Mouse (Mus musculus): ENCODE measurements around the gene Trpm8. TPM values are rescaled to one million over a fixed set of nuclear protein-coding genes. Genes with fewer than 3 reads are reported as not detected.

The Trpm8 gene
- polyA plus RNA-seq, 1 experiment from 2014 or later, result not detected

GRCm38 (mm10) chr1:88273832-88274231 lies 3.6 kb upstream of the Trpm8 start:
- H3K9me3 ChIP-seq (ENCODE audit: control insufficient read depth, low read length), result peaks cover 19% of the 10 kb centered on the region
- DNase-seq (ENCODE audit: low spot score) (no peak), ATAC-seq (ENCODE audit: insufficient number of reproducible peaks, low FRiP score, low TSS enrichment, low read depth) (no peak)
- H3K4me1 ChIP-seq (ENCODE audit: control insufficient read depth, insufficient read depth, low read length), result peaks cover 8% of the 10 kb centered on the region
- H3K4me2 ChIP-seq (ENCODE audit: low read depth, severe bottlenecking), result no peak overlapping the region
- no peak overlapping the region for H3K4me3 ChIP-seq (ENCODE audit: low read depth, low read length)
- 86% methylated on average over 4 of the region's 4 CpGs for WGBS
- H3K9ac ChIP-seq (ENCODE audit: low read length), result no peak overlapping the region
- peaks cover 52% of the 10 kb centered on the region for H3K36me3 ChIP-seq (ENCODE audit: control insufficient read depth, insufficient read depth, low read length)
- no peaks in the 10 kb centered on the region for H3K27me3 ChIP-seq (ENCODE audit: control insufficient read depth, insufficient read depth, low read length)
- no peak overlapping the region for H3K27ac ChIP-seq (replicated peaks; ENCODE audit: low read depth, low read length)

DNA sequence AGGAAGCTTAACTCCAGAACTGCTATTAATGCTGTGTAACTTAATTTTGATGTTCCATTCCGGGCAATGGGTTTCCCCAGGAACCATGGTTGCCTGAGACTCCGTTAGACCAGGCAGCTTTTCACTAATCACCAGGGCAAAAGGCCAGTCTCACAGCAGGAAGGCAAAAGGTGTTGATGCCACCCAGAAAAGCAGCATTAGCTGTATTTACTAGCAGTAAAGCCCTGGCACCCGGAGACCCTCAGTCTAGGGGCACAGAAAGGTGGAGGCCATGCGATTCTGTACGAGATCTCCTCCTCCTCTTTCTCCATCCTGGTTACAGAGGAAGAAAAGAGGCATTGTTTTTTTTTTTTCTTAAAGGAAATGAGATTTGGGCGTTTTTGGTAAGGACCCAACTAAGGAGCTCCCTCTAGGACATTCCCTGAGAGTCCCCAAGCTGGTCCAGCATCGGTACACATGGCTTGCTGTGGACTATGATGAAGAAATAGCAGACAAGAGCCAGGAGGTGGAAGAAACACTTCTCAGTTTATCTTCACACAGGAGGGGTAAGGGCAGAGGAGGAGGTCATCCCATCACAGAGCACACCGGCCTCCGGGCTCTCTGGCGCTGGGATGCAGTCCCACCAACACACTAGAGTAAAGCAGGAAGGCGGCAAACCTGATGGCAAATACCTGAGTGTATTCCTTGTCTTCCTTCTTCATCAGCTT lies 2.9 kb upstream of the Trpm8 start:
- Histone ChIP-seq H3K36me3 (ENCODE audit: control insufficient read depth, insufficient read depth, low read length) (peaks cover 46% of the 10 kb centered on the region), H3K4me3 (ENCODE audit: low read depth, low read length) (no peak overlapping the region)
- 76% methylated on average over 11 of the region's 11 CpGs for WGBS

GRCm38 (mm10) chr1:88275078-88275680 lies 2.3 kb upstream of the Trpm8 start:
- H3K36me3 ChIP-seq (ENCODE audit: control insufficient read depth, insufficient read depth, low read length), result peaks cover 40% of the 10 kb centered on the region
- ATAC-seq (ENCODE audit: insufficient number of reproducible peaks, low FRiP score, low TSS enrichment, low read depth) (no peak), DNase-seq (ENCODE audit: low spot score) (no peak)
- 71% methylated on average over 13 of the region's 13 CpGs for WGBS
- no peak overlapping the region for H3K4me2 ChIP-seq (ENCODE audit: low read depth, severe bottlenecking)
- H3K9me3 ChIP-seq (ENCODE audit: control insufficient read depth, low read length), result peaks cover 16% of the 10 kb centered on the region
- H3K4me1 ChIP-seq (ENCODE audit: control insufficient read depth, insufficient read depth, low read length), result peaks cover 8% of the 10 kb centered on the region
- no peak overlapping the region for H3K4me3 ChIP-seq (ENCODE audit: low read depth, low read length)
- H3K27me3 ChIP-seq (ENCODE audit: control insufficient read depth, insufficient read depth, low read length), result no peaks in the 10 kb centered on the region
- H3K9ac ChIP-seq (ENCODE audit: low read length), result no peak overlapping the region
- no peak overlapping the region for H3K27ac ChIP-seq (replicated peaks; ENCODE audit: low read depth, low read length)

More for the DNA sequence above, 2.9 kb upstream of the Trpm8 start:
- no peak for ATAC-seq (ENCODE audit: insufficient number of reproducible peaks, low FRiP score, low TSS enrichment, low read depth)
- Histone ChIP-seq H3K27me3 (ENCODE audit: control insufficient read depth, insufficient read depth, low read length) (no peaks in the 10 kb centered on the region), H3K9me3 (ENCODE audit: control insufficient read depth, low read length) (peaks cover 16% of the 10 kb centered on the region), H3K9ac (ENCODE audit: low read length) (no peak overlapping the region), H3K27ac (replicated peaks; ENCODE audit: low read depth, low read length) (no peak overlapping the region), H3K4me2 (ENCODE audit: low read depth, severe bottlenecking) (no peak overlapping the region), H3K4me1 (ENCODE audit: control insufficient read depth, insufficient read depth, low read length) (peaks cover 8% of the 10 kb centered on the region)
- DNase-seq (ENCODE audit: low spot score), result no peak

DNA sequence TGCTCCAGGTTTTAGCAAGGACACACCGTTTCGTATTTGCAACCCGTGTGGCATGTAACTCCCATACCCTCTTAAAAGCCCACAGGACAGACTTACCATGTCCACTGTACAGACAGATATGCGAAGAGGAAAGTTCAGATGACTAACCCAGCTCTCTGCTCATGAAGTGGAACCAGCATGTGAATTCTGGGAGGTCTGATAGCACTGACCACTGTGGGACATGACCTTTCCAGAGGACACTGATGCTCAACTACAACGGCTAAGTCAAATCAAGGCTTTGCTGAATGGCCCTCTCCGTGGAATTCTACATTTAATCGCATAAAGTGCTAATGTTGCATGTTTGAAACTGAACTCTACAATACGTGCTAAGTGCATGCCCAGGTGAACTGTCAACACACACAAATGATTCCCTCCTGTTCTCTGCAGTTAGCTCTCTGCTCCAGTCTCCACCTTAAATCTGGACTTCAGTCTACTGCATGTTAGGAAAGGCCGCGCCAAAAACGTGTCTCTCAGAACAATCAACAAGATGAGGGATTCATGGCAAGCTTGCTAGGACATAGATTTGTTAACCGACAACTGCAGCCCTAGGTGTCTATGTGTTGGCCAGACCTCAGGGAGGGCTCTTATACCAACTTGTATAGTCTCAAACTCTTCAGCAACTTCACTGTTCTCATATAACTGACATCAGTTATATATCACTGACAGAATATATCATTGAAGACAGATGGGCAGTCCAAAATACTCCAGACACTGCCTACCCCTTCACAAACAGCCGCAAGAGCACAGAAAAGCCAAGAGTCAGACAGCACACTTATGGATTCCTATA lies 1.6 kb upstream of the Trpm8 start:
- ATAC-seq (ENCODE audit: insufficient number of reproducible peaks, low FRiP score, low TSS enrichment, low read depth) (no peak), DNase-seq (ENCODE audit: low spot score) (no peak)
- H3K27me3 ChIP-seq (ENCODE audit: control insufficient read depth, insufficient read depth, low read length), result no peaks in the 10 kb centered on the region
- no peak overlapping the region for H3K27ac ChIP-seq (replicated peaks; ENCODE audit: low read depth, low read length)
- peaks cover 40% of the 10 kb centered on the region for H3K36me3 ChIP-seq (ENCODE audit: control insufficient read depth, insufficient read depth, low read length)
- H3K4me3 ChIP-seq (ENCODE audit: low read depth, low read length), result peak overlapping the region; percentile 73
- peak overlapping the region; percentile 57 for H3K4me2 ChIP-seq (ENCODE audit: low read depth, severe bottlenecking)
- peaks cover 8% of the 10 kb centered on the region for H3K4me1 ChIP-seq (ENCODE audit: control insufficient read depth, insufficient read depth, low read length)
- peaks cover 16% of the 10 kb centered on the region for H3K9me3 ChIP-seq (ENCODE audit: control insufficient read depth, low read length)
- WGBS, result 71% methylated on average over 13 of the region's 13 CpGs
- H3K9ac ChIP-seq (ENCODE audit: low read length), result peak overlapping the region; percentile 84

DNA sequence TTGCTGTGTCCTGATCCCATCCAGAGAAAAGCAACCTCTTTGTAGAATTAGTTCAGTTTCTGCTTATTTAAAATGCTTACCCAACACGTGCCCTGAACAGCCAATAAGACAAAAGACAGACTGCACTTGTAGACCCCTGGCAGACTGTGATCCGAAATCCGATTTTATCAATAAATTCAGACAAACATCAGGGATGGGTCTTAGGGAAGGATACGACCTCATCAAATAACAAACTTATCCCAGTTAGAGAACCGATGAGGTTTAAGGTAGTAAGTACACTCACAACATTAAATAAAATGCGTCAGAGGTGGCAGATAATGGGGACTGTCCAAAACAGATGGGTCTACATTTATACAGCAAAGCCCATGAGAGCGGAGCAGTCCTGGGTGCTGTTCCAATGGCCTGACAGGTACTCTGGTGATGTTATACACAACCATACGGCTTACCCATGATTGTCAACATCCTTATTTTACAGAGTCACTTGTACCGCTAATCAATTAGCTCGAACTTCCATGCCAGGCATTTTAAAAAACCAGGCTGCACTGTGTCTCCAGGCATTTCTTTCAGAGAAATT lies 850 bp upstream of the Trpm8 start:
- peaks cover 8% of the 10 kb centered on the region for H3K4me1 ChIP-seq (ENCODE audit: control insufficient read depth, insufficient read depth, low read length)
- DNase-seq (ENCODE audit: low spot score) (no peak), ATAC-seq (ENCODE audit: insufficient number of reproducible peaks, low FRiP score, low TSS enrichment, low read depth) (peak; percentile 37)
- H3K9me3 ChIP-seq (ENCODE audit: control insufficient read depth, low read length), result peaks cover 16% of the 10 kb centered on the region
- H3K9ac ChIP-seq (ENCODE audit: low read length), result peak overlapping the region; percentile 84
- H3K4me3 ChIP-seq (ENCODE audit: low read depth, low read length), result peak overlapping the region; percentile 73
- H3K36me3 ChIP-seq (ENCODE audit: control insufficient read depth, insufficient read depth, low read length), result peaks cover 36% of the 10 kb centered on the region
- 37% methylated on average over 10 of the region's 10 CpGs for WGBS
- H3K27me3 ChIP-seq (ENCODE audit: control insufficient read depth, insufficient read depth, low read length), result no peaks in the 10 kb centered on the region
- H3K4me2 ChIP-seq (ENCODE audit: low read depth, severe bottlenecking), result peak overlapping the region; percentile 57
- H3K27ac ChIP-seq (replicated peaks; ENCODE audit: low read depth, low read length), result peak overlapping the region; percentile 80

- WGBS, result 68% methylated on average over 18 of the region's 18 CpGs
- ATAC-seq (ENCODE audit: insufficient number of reproducible peaks, low FRiP score, low TSS enrichment, low read depth) (peak; percentile 2; the same call in 1 of the 2 replicates), DNase-seq (ENCODE audit: low spot score) (no peak)
Observed at GRCm38 (mm10) chr1:88277818-88278511, 504 bp downstream of the Trpm8 start.

DNA sequence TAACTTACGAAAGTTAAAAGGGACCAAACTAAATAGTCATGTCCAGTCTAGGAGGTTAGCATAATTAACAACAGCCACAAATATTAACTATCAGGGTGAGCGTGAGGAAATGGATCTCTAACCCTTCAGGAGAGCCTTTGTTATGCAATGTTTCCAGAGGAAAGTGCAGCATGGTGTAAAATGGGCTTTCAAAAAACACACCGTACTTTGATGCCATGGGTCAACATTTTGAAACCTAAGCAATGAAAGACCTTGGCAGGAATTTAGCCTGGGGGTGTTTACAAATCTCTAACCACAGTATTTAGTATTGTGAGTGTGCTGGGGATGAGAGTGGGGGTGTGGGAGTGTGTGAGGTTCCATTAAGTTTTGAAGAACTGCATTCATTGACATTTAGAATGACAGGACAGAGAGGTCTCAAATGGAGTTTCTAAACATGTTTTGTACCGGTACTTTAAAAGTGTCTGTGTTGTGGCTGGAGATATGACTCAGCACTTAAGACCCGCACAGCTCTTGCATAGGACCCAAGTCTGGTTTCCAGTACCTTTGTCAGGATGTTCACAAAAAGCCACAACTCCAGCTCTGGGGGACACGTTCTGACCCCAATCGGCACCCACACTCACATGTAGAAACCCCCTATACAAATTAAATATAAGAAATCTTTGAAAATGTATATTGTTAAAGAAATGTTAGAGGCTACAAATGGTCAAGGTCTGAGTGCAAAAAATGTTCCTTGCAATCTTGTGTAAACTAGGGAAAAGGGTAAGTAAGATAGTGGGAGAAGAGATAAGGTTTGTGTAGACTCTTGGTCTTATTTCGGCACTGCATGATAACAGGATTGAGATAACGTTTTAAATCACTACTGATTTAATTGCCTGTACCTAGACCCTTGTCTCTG lies 1.9 kb downstream of the Trpm8 start:
- 73% methylated on average over 9 of the region's 9 CpGs for WGBS

More at GRCm38 (mm10) chr1:88277818-88278511, 504 bp downstream of the Trpm8 start:
- Histone ChIP-seq H3K9ac (ENCODE audit: low read length) (peak overlapping the region; percentile 84; the same call in 1 of the 2 replicates), H3K4me3 (ENCODE audit: low read depth, low read length) (peak overlapping the region; percentile 73), H3K27ac (replicated peaks; ENCODE audit: low read depth, low read length) (no peak overlapping the region), H3K36me3 (ENCODE audit: control insufficient read depth, insufficient read depth, low read length) (peaks cover 24% of the 10 kb centered on the region), H3K9me3 (ENCODE audit: control insufficient read depth, low read length) (peaks cover 21% of the 10 kb centered on the region), H3K27me3 (ENCODE audit: control insufficient read depth, insufficient read depth, low read length) (no peaks in the 10 kb centered on the region), H3K4me1 (ENCODE audit: control insufficient read depth, insufficient read depth, low read length) (peaks cover 8% of the 10 kb centered on the region), H3K4me2 (ENCODE audit: low read depth, severe bottlenecking) (peak overlapping the region; percentile 57)

More for the DNA sequence above, 1.9 kb downstream of the Trpm8 start:
- Histone ChIP-seq H3K9ac (ENCODE audit: low read length) (no peak overlapping the region), H3K27me3 (ENCODE audit: control insufficient read depth, insufficient read depth, low read length) (no peaks in the 10 kb centered on the region), H3K9me3 (ENCODE audit: control insufficient read depth, low read length) (peaks cover 34% of the 10 kb centered on the region), H3K4me3 (ENCODE audit: low read depth, low read length) (no peak overlapping the region), H3K27ac (replicated peaks; ENCODE audit: low read depth, low read length) (no peak overlapping the region), H3K4me1 (ENCODE audit: control insufficient read depth, insufficient read depth, low read length) (peaks cover 8% of the 10 kb centered on the region), H3K4me2 (ENCODE audit: low read depth, severe bottlenecking) (no peak overlapping the region), H3K36me3 (ENCODE audit: control insufficient read depth, insufficient read depth, low read length) (peaks cover 12% of the 10 kb centered on the region)
- no peak for DNase-seq (ENCODE audit: low spot score)
- no peak for ATAC-seq (ENCODE audit: insufficient number of reproducible peaks, low FRiP score, low TSS enrichment, low read depth)

Measured in limb, embryonic 11.5 days (tissue).